31 mouse cellular contexts compared by ENCODE assay signal in genomic region chr2:57411551-57411950, GRCm38 (mm10).
"Had no signal": no experiment of that assay in that cellular context is flagged by ENCODE, and none has a peak within 500 bp of the region (broad histone marks: within the 10 kb centered on the region; RNA-seq: fewer than 3 reads in every experiment).

No protein-coding gene starts in this region.

- DNase-seq: heart, postnatal 10 days; heart, postnatal 14 days; heart, postnatal 36 days; heart, postnatal 4 days; kidney, adult 11 months; kidney, adult 18-20 months; kidney, adult 2 months; kidney, adult 8-10 months; kidney, adult 9 months; kidney, postnatal 10 days; kidney, postnatal 14 days; kidney, postnatal 25 days; kidney, postnatal 36 days; kidney, postnatal 4 days; layer of hippocampus, adult 9-11 months; layer of hippocampus, postnatal 36 days had no signal

- H3K36me3 ChIP-seq: heart, embryonic 12.5 days; heart, embryonic 13.5 days; heart, embryonic 15.5 days; hindbrain, embryonic 10.5 days; hindbrain, embryonic 12.5 days; hindbrain, embryonic 13.5 days; hindbrain, embryonic 15.5 days; intestine, embryonic 15.5 days; kidney, embryonic 15.5 days had no signal

- H3K27ac ChIP-seq: heart, embryonic 13.5 days; heart, embryonic 15.5 days; hindbrain, embryonic 10.5 days; hindbrain, embryonic 12.5 days; hindbrain, embryonic 13.5 days; hindbrain, embryonic 14.5 days; hindbrain, embryonic 15.5 days; hindbrain, postnatal 0 days; intestine, embryonic 15.5 days; kidney, embryonic 15.5 days; kidney, postnatal 0 days; layer of hippocampus, adult 2 months; left cerebral cortex, adult 2 months had no signal

- H3K9ac ChIP-seq: heart, embryonic 12.5 days; heart, embryonic 13.5 days; heart, embryonic 15.5 days; hindbrain, embryonic 12.5 days; hindbrain, embryonic 13.5 days; hindbrain, embryonic 14.5 days; hindbrain, embryonic 15.5 days; intestine, embryonic 15.5 days; kidney, embryonic 15.5 days had no signal

- H3K9me3 ChIP-seq: heart, embryonic 12.5 days; heart, embryonic 13.5 days; heart, embryonic 15.5 days; hindbrain, embryonic 10.5 days; hindbrain, embryonic 12.5 days; hindbrain, embryonic 13.5 days; hindbrain, embryonic 15.5 days; intestine, embryonic 15.5 days; kidney, embryonic 15.5 days had no signal

- H3K4me3 ChIP-seq: heart, embryonic 12.5 days; heart, embryonic 13.5 days; heart, embryonic 15.5 days; hindbrain, embryonic 10.5 days; hindbrain, embryonic 12.5 days; hindbrain, embryonic 13.5 days; hindbrain, embryonic 15.5 days; intestine, embryonic 15.5 days; kidney, embryonic 15.5 days; layer of hippocampus, adult 2 months; left cerebral cortex, adult 2 months had no signal

- H3K4me2 ChIP-seq: heart, embryonic 11.5 days; heart, embryonic 12.5 days; heart, embryonic 13.5 days; heart, embryonic 15.5 days; hindbrain, embryonic 12.5 days; hindbrain, embryonic 13.5 days; hindbrain, embryonic 14.5 days; hindbrain, embryonic 15.5 days; intestine, embryonic 15.5 days; kidney, embryonic 15.5 days had no signal

- H3K4me1 ChIP-seq: heart, embryonic 12.5 days; heart, embryonic 13.5 days; heart, embryonic 15.5 days; hindbrain, embryonic 10.5 days; hindbrain, embryonic 12.5 days; hindbrain, embryonic 13.5 days; hindbrain, embryonic 15.5 days; intestine, embryonic 15.5 days; kidney, embryonic 15.5 days had no signal

- H3K27me3 ChIP-seq: heart, embryonic 12.5 days; heart, embryonic 13.5 days; heart, embryonic 15.5 days; hindbrain, embryonic 12.5 days; hindbrain, embryonic 13.5 days; hindbrain, embryonic 15.5 days; intestine, embryonic 15.5 days; kidney, embryonic 15.5 days had no signal
